Mouse (Mus musculus): ENCODE measurements at regions not wholly inside any gene's neighbourhood (a gene's known extent, or its start where the extent isn't known, plus 50 kb on each side); places are given as distances from the start of the nearest gene placed in this dataset.

DNA sequence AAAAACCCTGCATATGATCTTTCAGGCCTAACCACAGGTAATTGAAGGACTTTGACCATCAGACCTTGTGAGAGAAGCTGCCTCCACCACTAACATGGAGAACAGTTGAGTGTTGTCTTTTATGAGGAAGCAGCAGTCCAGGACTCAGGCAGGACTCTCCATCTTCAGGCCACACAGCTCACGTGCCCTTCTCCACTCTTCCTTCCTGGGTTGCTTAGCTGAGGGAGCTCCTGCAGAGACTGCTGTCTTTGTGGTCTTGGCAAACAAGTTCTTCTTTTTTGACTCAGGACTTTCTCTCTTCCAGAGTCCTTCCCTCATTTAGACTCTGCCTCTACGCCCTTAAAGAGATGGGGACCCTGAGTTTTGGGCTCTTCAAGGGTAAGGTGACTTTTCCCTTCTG lies 85.0 kb downstream of the Ch25h start:
- TF ChIP-seq CTCF (IDR thresholded peaks at IDR 0.05; ENCODE audit: low read depth) (no peak), EP300 (optimal IDR thresholded peaks at IDR 0.05) (no peak)
